Mouse (Mus musculus): ENCODE measurements at regions not wholly inside any gene's neighbourhood (a gene's known extent, or its start where the extent isn't known, plus 50 kb on each side); places are given as distances from the start of the nearest gene placed in this dataset. TPM values are rescaled to one million over a fixed set of nuclear protein-coding genes. Genes with fewer than 3 reads are reported as not detected.

Small RNA genes lying in the stretch of these regions (microRNA-seq; reads per million reads assigned to microRNA genes)
- gene Gm25247 = not detected
